Mouse (Mus musculus): Measurements from ENCODE around the gene Slc2a4.
"Not testable (repeated sequence)": the region's sequence is repeated elsewhere in the genome, so short reads cannot be mapped to it uniquely, and the experiment has no call there.

Slc2a4 gene

GRCm38 (mm10) chr11:69920266-69921031, 27.5 kb downstream of the Slc2a4 start:
- DNase-seq (ENCODE audit: low read depth) = no peak

- peak; percentile 89 for DNase-seq (ENCODE audit: low read depth)
Observed at GRCm38 (mm10) chr11:69919661-69920265, 28.2 kb downstream of the Slc2a4 start.

GRCm38 (mm10) chr11:69919053-69919452, 28.9 kb downstream of the Slc2a4 start:
- no peak for DNase-seq (ENCODE audit: low read depth)

- DNase-seq (ENCODE audit: low read depth) = no peak
Observed at GRCm38 (mm10) chr11:69918118-69918517, 29.9 kb downstream of the Slc2a4 start.

- DNase-seq (ENCODE audit: low read depth) = no peak
Observed at GRCm38 (mm10) chr11:69917379-69917948, 30.5 kb downstream of the Slc2a4 start.

- DNase-seq (ENCODE audit: low read depth) = not testable (repeated sequence)
Observed at GRCm38 (mm10) chr11:69916652-69917378, 31.2 kb downstream of the Slc2a4 start.

GRCm38 (mm10) chr11:69915667-69916627, 32.0 kb downstream of the Slc2a4 start:
- no peak for DNase-seq (ENCODE audit: low read depth)

GRCm38 (mm10) chr11:69914917-69915430, 33.0 kb downstream of the Slc2a4 start:
- no peak for DNase-seq (ENCODE audit: low read depth)

- no peak for DNase-seq (ENCODE audit: low read depth)
Observed at GRCm38 (mm10) chr11:69914372-69914764, 33.6 kb downstream of the Slc2a4 start.

GRCm38 (mm10) chr11:69913554-69914371, 34.2 kb downstream of the Slc2a4 start, which contains the start of gene Gps2:
Gps2 (plus strand) TSS chr11:69913888.
- peak; percentile 93 for DNase-seq (ENCODE audit: low read depth)

GRCm38 (mm10) chr11:69912716-69913530, 35.1 kb downstream of the Slc2a4 start:
- no peak for DNase-seq (ENCODE audit: low read depth)

- DNase-seq (ENCODE audit: low read depth) = no peak
Observed at GRCm38 (mm10) chr11:69911701-69912100, 36.3 kb downstream of the Slc2a4 start.

- DNase-seq (ENCODE audit: low read depth) = no peak
Observed at GRCm38 (mm10) chr11:69910781-69911560, 37.0 kb downstream of the Slc2a4 start.

GRCm38 (mm10) chr11:69910177-69910576, 37.8 kb downstream of the Slc2a4 start:
- no peak for DNase-seq (ENCODE audit: low read depth)

- no peak for DNase-seq (ENCODE audit: low read depth)
Observed at GRCm38 (mm10) chr11:69909174-69909573, 38.8 kb downstream of the Slc2a4 start.

- DNase-seq (ENCODE audit: low read depth) = no peak
Observed at GRCm38 (mm10) chr11:69908645-69909044, 39.3 kb downstream of the Slc2a4 start.

GRCm38 (mm10) chr11:69904311-69904710, 43.7 kb downstream of the Slc2a4 start:
- DNase-seq (ENCODE audit: low read depth) = no peak

GRCm38 (mm10) chr11:69902972-69903371, 45.0 kb downstream of the Slc2a4 start:
- DNase-seq (ENCODE audit: low read depth) = no peak
